Mouse (Mus musculus) ES-Bruce4 (cell line): ENCODE data around the gene Tmod1. TPM values are rescaled to one million over a fixed set of nuclear protein-coding genes. Genes with fewer than 3 reads are reported as not detected.

Experiments
- H3K27ac ChIP-seq: 2 replicates; pipeline ENCODE4 v1.5.1; 2012; ENCODE audit warnings: low read length, inconsistent platforms; ENCODE audit not compliant: insufficient read depth
- H3K27me3 ChIP-seq: 2 replicates; pipeline ENCODE4 v1.6.1; 2012; ENCODE audit warnings: mild to moderate bottlenecking, low read length, inconsistent platforms; ENCODE audit not compliant: control insufficient read depth, poor library complexity, insufficient read depth, severe bottlenecking
- H3K36me3 ChIP-seq: 2 replicates; pipeline ENCODE4 v1.6.1; 2012; ENCODE audit warnings: inconsistent platforms, mild to moderate bottlenecking, low read length, moderate library complexity; ENCODE audit not compliant: control insufficient read depth, poor library complexity, insufficient read depth, severe bottlenecking
- H3K4me1 ChIP-seq: one replicate; pipeline ENCODE4 v1.8.1; 2011; ENCODE audit warnings: low read length; ENCODE audit not compliant: control insufficient read depth, insufficient read depth
- H3K4me3 ChIP-seq: 2 replicates; pipeline ENCODE4 v1.5.1; 2011; ENCODE audit warnings: low read depth, mild to moderate bottlenecking, low read length
- H3K9ac ChIP-seq: 2 replicates; pipeline ENCODE4 v1.6.1; 2012; ENCODE audit warnings: low read depth, mild to moderate bottlenecking, inconsistent platforms; ENCODE audit not compliant: poor library complexity, severe bottlenecking
- H3K9me3 ChIP-seq: replicated peaks from 2 replicates; pipeline ENCODE4 v1.6.1; 2012; ENCODE audit warnings: mild to moderate bottlenecking, low read length, inconsistent platforms; ENCODE audit not compliant: control insufficient read depth, poor library complexity, insufficient read depth, severe bottlenecking
- CTCF ChIP-seq: IDR thresholded peaks from one replicate; pipeline ENCODE4 v1.8.1; 2011; ENCODE audit warnings: low read depth, low read length
- EP300 ChIP-seq: IDR thresholded peaks from 2 replicates; pipeline ENCODE4 v1.6.1; 2011; ENCODE audit warnings: low read depth, low read length; ENCODE audit not compliant: insufficient read depth
- POLR2A ChIP-seq: IDR thresholded peaks from one replicate; pipeline ENCODE4 v1.8.1; 2011; ENCODE audit warnings: low read length; ENCODE audit not compliant: insufficient read depth
- polyA plus RNA-seq: library from polyadenylated mRNA; stranded (reverse); fragments of >200 nt; gene quantifications from 2 replicates; pipeline ENCODE4 v1.2.4, GENCODE M21; 2011; ENCODE audit warnings: low read depth; ENCODE audit not compliant: missing spikeins, insufficient read depth, insufficient read length

Tmod1 gene
- polyA plus RNA-seq, 1 experiment: 0.72 TPM

- Histone ChIP-seq H3K4me1 (no peaks in the 10 kb centered on the region), H3K4me3 (no peak overlapping the region), H3K9me3 (no peaks in the 10 kb centered on the region), H3K27me3 (no peaks in the 10 kb centered on the region), H3K27ac (no peak overlapping the region), H3K9ac (no peak overlapping the region), H3K36me3 (peaks cover 25% of the 10 kb centered on the region)
- no peak for TF ChIP-seq POLR2A
- TF ChIP-seq CTCF: peak; percentile 94
- TF ChIP-seq EP300: no peak
These were observed 87.8 kb downstream of the Tmod1 start for GRCm38 (mm10) chr4:46126541-46126940.

- peaks cover 30% of the 10 kb centered on the region for H3K36me3 ChIP-seq
- H3K9me3 ChIP-seq: no peaks in the 10 kb centered on the region
- H3K4me1 ChIP-seq: no peaks in the 10 kb centered on the region
- no peaks in the 10 kb centered on the region for H3K27me3 ChIP-seq
- H3K4me3 ChIP-seq: no peak overlapping the region
- TF ChIP-seq CTCF: no peak
- no peak for TF ChIP-seq EP300
- no peak for TF ChIP-seq POLR2A
- H3K9ac ChIP-seq: no peak overlapping the region
- no peak overlapping the region for H3K27ac ChIP-seq
These were observed 90.7 kb downstream of the Tmod1 start for GRCm38 (mm10) chr4:46129311-46130004.

GRCm38 (mm10) chr4:46130221-46130620, 91.5 kb downstream of the Tmod1 start:
- TF ChIP-seq CTCF: peak; percentile 51
- no peak for TF ChIP-seq POLR2A
- Histone ChIP-seq H3K27ac (no peak overlapping the region), H3K9me3 (no peaks in the 10 kb centered on the region), H3K36me3 (peaks cover 32% of the 10 kb centered on the region), H3K4me1 (no peaks in the 10 kb centered on the region), H3K9ac (no peak overlapping the region), H3K27me3 (no peaks in the 10 kb centered on the region), H3K4me3 (no peak overlapping the region)

GRCm38 (mm10) chr4:46131791-46132190, 93.1 kb downstream of the Tmod1 start:
- no peak for TF ChIP-seq POLR2A
- TF ChIP-seq CTCF: no peak
- no peak for TF ChIP-seq EP300

GRCm38 (mm10) chr4:46137629-46138286, 99.0 kb downstream of the Tmod1 start:
- Histone ChIP-seq H3K9ac (peak overlapping the region; percentile 90), H3K4me1 (no peaks in the 10 kb centered on the region), H3K27me3 (no peaks in the 10 kb centered on the region), H3K9me3 (no peaks in the 10 kb centered on the region), H3K27ac (peak overlapping the region; percentile 48; the same call in 1 of the 2 replicates), H3K4me3 (peak overlapping the region; percentile 85), H3K36me3 (peaks cover 17% of the 10 kb centered on the region)
- TF ChIP-seq POLR2A (no peak), CTCF (no peak), EP300 (no peak)

More at GRCm38 (mm10) chr4:46131791-46132190, 93.1 kb downstream of the Tmod1 start:
- no peaks in the 10 kb centered on the region for H3K27me3 ChIP-seq
- peaks cover 33% of the 10 kb centered on the region for H3K36me3 ChIP-seq
- no peak overlapping the region for H3K9ac ChIP-seq
- H3K27ac ChIP-seq: no peak overlapping the region
- no peaks in the 10 kb centered on the region for H3K9me3 ChIP-seq
- no peaks in the 10 kb centered on the region for H3K4me1 ChIP-seq
- no peak overlapping the region for H3K4me3 ChIP-seq
